Mouse (Mus musculus) mouse trophoblast stem cell (cell line): ENCODE results near the gene Gm13124.
"Not testable (repeated sequence)": the region's sequence is repeated elsewhere in the genome, so short reads cannot be mapped to it uniquely, and the experiment has no call there.

ENCODE experiments used
- in situ Hi-C, 2 experiments: fragments of 300-500 bp; cut with MseI, MboI; formaldehyde crosslinking; loops; 2 replicates in 1 of 2; 3 replicates in 1 of 2; pipeline ENCODE4 v1.15.1; 2025

Gene Gm13124

DNA sequence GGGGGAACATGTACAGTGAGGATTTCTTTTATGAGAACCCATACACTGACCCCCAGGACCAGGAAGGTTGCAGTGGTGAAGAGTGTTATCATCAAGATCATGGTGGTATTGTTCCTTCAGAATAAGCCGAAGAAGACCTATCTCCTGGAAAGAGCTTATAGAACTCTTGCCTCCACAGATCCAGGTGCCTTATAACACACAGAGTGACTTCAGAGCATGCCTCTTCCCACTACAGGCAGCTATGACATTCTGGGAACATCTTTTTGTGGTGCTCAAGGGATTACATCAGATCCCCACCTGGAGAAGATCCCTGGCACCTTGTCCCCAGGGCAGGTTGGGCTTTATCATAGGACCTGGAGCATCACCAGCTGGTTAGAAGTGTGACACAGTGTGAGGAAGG is at the start of gene Gm13124:
Gene Gm13124 (minus strand): TSS at position 101 of the 400 bp plus-strand sequence.
- in situ Hi-C loops = loop anchor here in 1 of 2 experiments (25.0 kb wide), 1 partner anchor 297 kb away; no protein-coding TSS in a partner anchor

DNA sequence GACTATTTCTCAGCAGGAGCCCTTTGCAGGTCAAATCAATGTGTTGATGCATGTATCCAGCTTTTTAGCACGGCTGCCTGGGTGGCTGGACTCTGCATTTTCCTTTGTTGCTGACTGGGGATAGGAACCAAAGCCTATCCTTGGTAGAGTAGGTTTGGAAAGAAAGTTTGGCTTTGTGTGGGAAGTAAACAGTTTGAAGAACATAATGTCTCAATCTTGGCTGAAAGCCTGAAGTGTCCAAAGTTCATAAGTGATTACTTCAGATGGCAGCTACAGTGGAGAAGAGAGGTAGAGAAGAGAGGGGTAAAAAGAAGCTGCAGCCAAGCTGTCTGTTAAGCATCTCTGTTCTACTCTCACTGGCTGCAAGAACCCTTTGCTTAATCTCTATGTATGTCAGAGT is 49.7 kb upstream of the Gm13124 start:
- in situ Hi-C loops = no loop called here

DNA sequence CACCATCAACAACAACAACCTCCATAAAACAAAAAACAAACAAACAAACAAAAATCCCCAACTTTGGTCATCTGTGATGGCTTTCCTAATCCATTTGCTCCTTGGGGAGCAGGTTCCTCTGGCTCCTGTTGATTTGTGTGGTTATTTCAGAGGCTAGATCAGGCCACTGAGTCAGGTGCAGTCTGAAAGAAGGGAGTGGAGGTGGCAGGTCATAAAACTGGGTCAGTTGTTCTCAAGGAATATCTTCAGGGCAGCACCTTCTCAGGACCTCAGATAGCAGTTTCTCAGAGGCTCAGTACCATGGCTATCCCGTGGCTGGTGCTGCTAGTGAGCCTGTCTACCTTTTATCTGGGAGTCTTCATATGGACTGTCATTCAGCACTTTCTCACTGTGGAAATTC is 48.5 kb upstream of the Gm13124 start, which contains the start of gene Aadacl4:
Gene Aadacl4 (plus strand): TSS at position 301 of the 400 bp plus-strand sequence.
- in situ Hi-C loops = no loop called here

DNA sequence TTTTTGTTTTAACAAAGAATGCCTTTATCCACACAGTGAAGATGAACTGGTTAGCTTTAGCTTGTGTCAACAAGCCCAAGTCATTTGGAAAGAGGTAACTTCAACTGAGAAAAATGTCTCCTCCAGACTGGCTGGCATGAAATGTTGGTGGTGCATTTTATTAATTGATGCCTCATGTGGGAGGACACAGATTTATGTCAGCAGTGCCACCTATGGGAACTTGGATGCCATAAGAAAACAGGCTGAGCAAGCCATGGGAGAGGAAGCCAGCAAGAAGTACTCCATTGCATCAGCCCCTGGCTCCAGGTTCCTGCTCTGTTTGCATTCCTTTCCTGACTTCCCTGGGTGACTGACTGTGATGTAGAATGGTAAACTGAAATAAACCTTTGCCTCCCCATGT is 27.9 kb upstream of the Gm13124 start:
- in situ Hi-C loops = no loop called here

DNA sequence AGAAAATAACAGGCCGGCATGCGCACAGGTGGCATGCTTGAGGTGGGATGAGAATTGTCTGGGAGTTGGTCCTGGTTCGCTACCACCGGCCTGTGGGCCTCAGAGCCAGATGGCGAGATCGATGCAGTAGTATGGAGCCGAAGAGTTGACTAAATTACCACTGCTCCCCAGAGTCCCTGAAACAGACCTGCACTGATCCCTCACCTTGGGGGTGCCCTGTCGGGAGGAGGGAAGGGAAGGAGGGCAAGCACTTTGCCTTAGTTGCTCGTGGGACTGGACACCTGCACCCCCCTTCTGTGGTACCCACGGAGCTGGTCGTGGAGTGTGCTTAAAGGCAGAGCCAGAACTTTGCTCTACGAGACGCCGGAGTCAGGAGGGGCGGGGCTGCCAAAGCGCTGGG is 21.3 kb upstream of the Gm13124 start:
- in situ Hi-C loops = not testable (repeated sequence)

DNA sequence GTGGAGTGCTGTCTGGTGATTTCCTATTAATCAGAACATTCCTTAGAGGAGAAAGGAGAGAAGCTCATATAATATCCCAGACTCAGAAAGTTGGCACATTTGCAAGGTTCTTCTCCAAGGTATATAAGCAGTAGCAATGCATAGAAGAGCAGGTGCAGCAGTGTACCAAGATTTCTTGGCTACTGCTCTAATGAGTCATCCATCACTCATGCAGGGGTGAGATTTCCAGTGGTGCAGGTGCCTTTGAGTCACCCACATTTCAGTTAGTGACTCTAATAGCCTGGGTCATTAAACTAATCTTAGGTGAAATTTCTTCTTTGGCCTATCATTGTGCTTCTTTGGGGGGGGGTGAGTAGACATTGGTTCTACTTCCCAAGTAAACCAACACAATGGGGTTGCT is 2.8 kb upstream of the Gm13124 start:
- in situ Hi-C loops = loop anchor here in 1 of 2 experiments (25.0 kb wide), 1 partner anchor 295 kb away; no protein-coding TSS in a partner anchor

DNA sequence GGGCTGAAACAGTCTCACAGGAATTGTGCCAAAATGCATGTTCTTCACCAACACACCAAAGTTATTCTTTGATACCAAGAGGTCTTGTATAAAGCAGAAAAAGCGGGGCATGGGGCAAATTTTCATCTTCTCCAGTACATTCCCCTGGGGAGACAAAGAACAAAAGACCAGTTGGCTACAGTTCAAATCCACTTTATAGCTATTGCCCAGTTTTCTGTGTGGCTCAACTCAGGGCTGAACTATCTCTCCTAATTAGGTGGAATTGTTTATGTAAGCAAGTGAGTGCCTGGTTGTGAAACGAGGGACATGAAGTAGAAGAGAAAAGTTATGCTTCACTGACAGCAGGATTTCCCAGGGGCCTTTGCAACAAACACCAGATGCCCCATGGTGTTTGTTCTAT is 3.7 kb downstream of the Gm13124 start:
- in situ Hi-C loops = loop anchor here in 1 of 2 experiments (25.0 kb wide), 1 partner anchor 301 kb away; no protein-coding TSS in a partner anchor

DNA sequence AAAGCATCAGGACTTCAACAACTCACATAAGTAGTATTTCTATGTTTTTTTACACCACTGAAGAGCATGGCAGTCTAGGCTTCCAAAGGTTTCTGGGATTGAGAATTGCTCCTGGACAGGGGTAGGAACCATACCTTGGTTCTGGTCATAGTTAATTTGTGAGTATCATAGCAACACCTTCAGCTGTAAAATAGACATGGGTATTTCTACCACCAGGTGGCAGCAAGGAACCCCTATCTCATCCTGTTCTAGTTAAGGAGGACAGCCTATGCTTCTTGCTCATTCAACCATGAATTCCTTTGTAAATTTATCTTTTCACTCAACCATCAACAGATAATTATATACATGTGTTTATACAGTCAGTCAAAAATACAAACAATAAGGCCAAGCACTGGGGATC is 5.1 kb downstream of the Gm13124 start:
- in situ Hi-C loops = loop anchor here (10.0 to 25.0 kb wide), 2 partner anchors 303 to 305 kb away; no protein-coding TSS in a partner anchor

DNA sequence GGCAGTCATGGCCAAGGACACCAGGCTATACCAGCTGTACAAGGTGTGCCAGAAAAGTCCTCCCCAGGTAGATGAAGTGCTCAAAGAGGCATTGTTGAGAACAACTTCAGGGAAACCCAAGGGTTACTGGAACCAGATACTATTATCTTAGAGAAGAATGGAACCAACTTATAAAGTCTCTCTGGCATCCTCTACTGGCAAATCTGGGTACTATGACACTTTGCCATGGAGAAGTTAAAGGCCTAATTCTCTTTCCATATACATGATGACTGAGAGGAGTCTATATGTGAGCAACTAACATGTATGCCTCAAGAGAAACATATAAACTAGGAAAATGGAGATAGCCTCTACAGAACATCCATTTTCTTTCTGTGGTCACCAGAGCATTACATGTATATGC is 13.8 kb downstream of the Gm13124 start:
- in situ Hi-C loops = loop anchor here (10.0 to 25.0 kb wide), 2 partner anchors 311 to 314 kb away; no protein-coding TSS in a partner anchor

DNA sequence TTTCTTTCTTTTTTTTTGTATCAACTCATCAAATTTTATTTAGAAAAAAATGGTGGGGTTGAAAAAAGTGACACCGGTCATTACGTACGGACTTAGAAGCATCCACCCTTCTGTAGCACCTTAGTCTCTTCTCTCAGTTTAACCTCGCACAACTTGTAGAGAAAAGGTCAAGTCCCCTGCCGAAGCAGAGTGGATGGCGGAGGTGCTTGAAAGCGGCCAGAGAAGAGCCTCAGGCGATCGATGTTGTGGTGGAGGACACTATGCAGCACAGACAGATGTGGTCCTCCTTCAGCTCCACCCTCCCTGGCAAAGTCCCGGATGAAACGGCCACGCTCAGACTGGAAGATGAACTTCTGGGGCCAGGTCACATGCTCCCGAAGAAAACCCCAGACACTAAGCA is 19.6 kb downstream of the Gm13124 start:
- in situ Hi-C loops = not testable (repeated sequence)

DNA sequence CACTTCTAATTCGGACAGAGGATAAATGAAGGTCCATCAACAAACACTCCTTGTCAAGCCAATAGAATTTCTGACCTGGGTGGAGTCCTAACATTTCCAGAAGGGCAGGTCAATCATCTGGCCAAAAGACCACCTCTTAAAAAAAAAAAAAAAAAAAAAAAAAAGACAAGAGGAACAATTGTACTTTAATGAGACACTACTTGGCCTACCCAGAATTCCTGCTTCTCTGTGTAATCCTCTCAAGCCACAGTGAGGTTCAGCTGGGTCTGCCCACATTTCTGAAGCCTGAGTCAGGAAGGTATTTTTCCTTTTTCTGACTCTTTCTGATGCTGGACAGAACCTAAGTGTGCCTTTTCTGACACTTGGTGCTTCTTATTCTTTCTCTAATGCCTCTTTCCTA is 20.2 kb downstream of the Gm13124 start:
- in situ Hi-C loops = no loop called here

DNA sequence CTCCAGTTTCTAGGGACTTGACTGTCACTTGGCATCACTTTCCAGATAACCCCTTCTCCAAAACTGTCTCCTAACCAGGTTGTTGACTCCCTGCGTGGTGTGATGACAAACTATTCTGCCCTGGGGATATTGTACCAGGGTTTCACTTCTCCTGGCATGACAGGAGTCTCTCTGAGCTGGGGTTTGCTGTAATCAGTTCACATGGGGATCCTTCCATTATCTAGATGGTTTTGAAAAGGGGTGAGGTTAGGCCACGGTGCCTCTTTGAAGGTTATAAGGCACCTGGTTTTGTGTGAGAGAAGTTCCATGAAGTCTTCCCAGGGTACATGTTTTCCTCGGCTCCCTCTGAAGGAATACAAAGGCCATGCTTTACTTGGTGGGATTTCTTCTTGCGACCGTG is 45.4 kb downstream of the Gm13124 start, which contains the start of gene 9430007A20Rik:
Gene 9430007A20Rik (plus strand): TSS at position 301 of the 400 bp plus-strand sequence.
- in situ Hi-C loops = no loop called here

DNA sequence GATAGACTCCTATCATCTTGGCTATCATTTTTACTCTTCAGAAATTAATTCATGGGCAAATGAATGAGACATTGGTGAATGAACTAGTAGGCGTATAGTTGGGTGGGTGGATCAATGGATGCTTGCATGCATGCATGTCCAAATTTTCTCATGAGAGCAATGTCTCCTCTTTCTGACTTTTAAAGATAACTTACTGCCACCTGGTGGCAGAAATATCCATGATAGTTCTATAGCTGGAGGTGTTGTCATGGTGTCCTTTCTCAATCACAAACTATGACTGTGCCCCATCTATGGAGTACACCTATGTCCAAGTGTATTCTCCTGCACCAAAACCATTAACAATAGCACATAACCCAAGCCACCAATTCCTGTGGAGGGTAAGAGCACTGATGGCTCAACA is 58.4 kb downstream of the Gm13124 start:
- in situ Hi-C loops = no loop called here
